In the genomic region with DNA sequence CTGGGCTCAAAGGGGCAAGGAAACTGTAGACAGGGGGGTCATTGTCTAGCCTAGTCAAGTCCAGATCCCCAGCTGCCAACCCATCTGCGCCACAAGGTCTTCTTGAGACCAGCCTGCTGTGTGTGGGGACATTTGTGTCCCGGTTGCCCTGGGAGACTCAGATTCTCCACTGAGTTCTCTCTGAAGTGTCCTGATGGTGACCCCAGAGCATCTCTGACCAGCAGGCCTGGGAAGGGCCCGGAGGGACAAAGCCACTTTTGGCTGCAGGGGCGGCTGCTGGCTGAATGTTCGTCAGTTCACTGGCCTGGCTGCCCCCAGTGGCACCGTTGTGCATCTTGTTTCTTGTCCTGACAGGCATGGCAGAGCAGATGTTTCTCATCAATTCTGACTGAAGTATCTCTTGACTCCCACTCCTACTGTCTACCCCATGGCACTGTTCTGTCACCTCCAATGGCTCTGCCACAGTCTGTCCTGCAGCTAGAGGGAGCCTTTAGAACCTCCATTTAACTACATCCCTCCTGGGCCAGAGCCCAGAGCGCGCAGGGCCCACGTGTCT, we compare ENCODE assay signal across 12 mouse cellular contexts. TPM values are rescaled to one million over a fixed set of nuclear protein-coding genes. Genes with fewer than 3 reads are reported as not detected.
A peak's percentile ranks its signal among the peaks of the same experiment; 100 is the strongest.
DNase-seq lines count a peak whose midpoint lies in the region; ATAC-seq and TF ChIP-seq lines count a peak whose summit lies in the region.
"Had no signal": no experiment of that assay in that cellular context is flagged by ENCODE, and none has a peak within 500 bp of the region (broad histone marks: within the 10 kb centered on the region; RNA-seq: fewer than 3 reads in every experiment).

No protein-coding gene starts in this region.

- no peak overlapping the region for H3K27ac ChIP-seq in kidney, postnatal 0 days
- no peak overlapping the region for H3K27ac ChIP-seq in heart, postnatal 0 days (ENCODE audit: low read depth)
- H3K27ac ChIP-seq: hindbrain, embryonic 14.5 days; limb, embryonic 13.5 days; neural tube, embryonic 12.5 days had no signal

- H3K4me1 ChIP-seq in kidney, postnatal 0 days (replicated peaks; ENCODE audit: insufficient read depth, low read length), result no peaks in the 10 kb centered on the region
- no peaks in the 10 kb centered on the region for H3K4me1 ChIP-seq in heart, postnatal 0 days (ENCODE audit: control insufficient read depth, insufficient read depth)
- H3K4me1 ChIP-seq: limb, embryonic 13.5 days had no signal

- H3K27me3 ChIP-seq in kidney, postnatal 0 days (ENCODE audit: insufficient read depth, low read length), result no peaks in the 10 kb centered on the region
- H3K27me3 ChIP-seq in heart, postnatal 0 days (ENCODE audit: control insufficient read depth, insufficient read depth, low read length), result no peaks in the 10 kb centered on the region
- H3K27me3 ChIP-seq: limb, embryonic 13.5 days; neural tube, embryonic 12.5 days had no signal

- no peak; the same call in 1 of the 2 replicates for ATAC-seq in kidney, postnatal 0 days (replicated peaks; ENCODE audit: low FRiP score, low read depth)
- ATAC-seq in heart, postnatal 0 days (ENCODE audit: insufficient read depth, low read depth), result no peak

- 53% methylated on average over 9 of the region's 9 CpGs for WGBS in kidney, postnatal 0 days
- WGBS in heart, postnatal 0 days, result 63% methylated on average over 9 of the region's 9 CpGs

- peak; percentile 21 for DNase-seq in cerebellum, adult 9-11 months
- DNase-seq in cerebellum, adult 11 months, result no peak
- DNase-seq in kidney, postnatal 0 days (ENCODE audit: low spot score), result peak; percentile 67
- DNase-seq in kidney, postnatal 14 days, result no peak
- DNase-seq in 416B (ENCODE audit: low read depth), result peak; percentile 15
- peak; percentile 20 for DNase-seq in heart, postnatal 0 days (ENCODE audit: low spot score)
- no peak for DNase-seq in ovary, postnatal 36 days (ENCODE audit: low spot score)
- DNase-seq in adrenal gland, adult 18-20 months (ENCODE audit: low spot score in 2 of 2), result no peak

- H3K9me3 ChIP-seq in kidney, postnatal 0 days (replicated peaks; ENCODE audit: low read length), result no peaks in the 10 kb centered on the region
- no peaks in the 10 kb centered on the region for H3K9me3 ChIP-seq in heart, postnatal 0 days (replicated peaks; ENCODE audit: control insufficient read depth, low read length)
- H3K9me3 ChIP-seq: forebrain, embryonic 10.5 days; neural tube, embryonic 12.5 days had no signal

- no peak overlapping the region for H3K9ac ChIP-seq in kidney, postnatal 0 days (ENCODE audit: low read depth, low read length)
- H3K9ac ChIP-seq in heart, postnatal 0 days (replicated peaks; ENCODE audit: low read depth, low read length), result no peak overlapping the region
- H3K9ac ChIP-seq: hindbrain, embryonic 14.5 days; limb, embryonic 13.5 days; neural tube, embryonic 12.5 days had no signal

- peak; percentile 53; the same call in 1 of the 2 replicates for TF ChIP-seq CTCF in kidney, postnatal 0 days (IDR thresholded peaks at IDR 0.05; ENCODE audit: low read depth)
- peak; percentile 47 for TF ChIP-seq CTCF in heart, postnatal 0 days (IDR thresholded peaks at IDR 0.05; ENCODE audit: low read depth)

- H3K4me2 ChIP-seq in kidney, postnatal 0 days (ENCODE audit: low read length), result no peak overlapping the region
- no peak overlapping the region for H3K4me2 ChIP-seq in heart, postnatal 0 days (ENCODE audit: low read depth, low read length)
- H3K4me2 ChIP-seq: hindbrain, embryonic 14.5 days; limb, embryonic 13.5 days; neural tube, embryonic 12.5 days had no signal

- no peaks in the 10 kb centered on the region for H3K36me3 ChIP-seq in kidney, postnatal 0 days (ENCODE audit: insufficient read depth, low read length)
- no peaks in the 10 kb centered on the region for H3K36me3 ChIP-seq in heart, postnatal 0 days (replicated peaks; ENCODE audit: control insufficient read depth, insufficient read depth, low read length)
- H3K36me3 ChIP-seq: forebrain, embryonic 10.5 days; limb, embryonic 13.5 days; neural tube, embryonic 12.5 days had no signal

- no peak overlapping the region for H3K4me3 ChIP-seq in kidney, postnatal 0 days (replicated peaks; ENCODE audit: low read depth, low read length)
- no peak overlapping the region for H3K4me3 ChIP-seq in heart, postnatal 0 days (ENCODE audit: low read depth, low read length)
- H3K4me3 ChIP-seq: forebrain, embryonic 10.5 days; limb, embryonic 13.5 days; neural tube, embryonic 12.5 days had no signal

- TF ChIP-seq EP300 in heart, postnatal 0 days (IDR thresholded peaks at IDR 0.05; ENCODE audit: low read depth), result no peak

RNA-seq across cellular contexts. Expression of gene Cbx7, which starts 9.5 kb away (rescaled TPM):
- 4.5 and 4.6 TPM in 2 replicates for polyA plus RNA-seq in kidney, postnatal 0 days (2015; fragmentation: Nextera tagmentation; extraction: Ambion mirVana)
- 0.50 and 2.1 TPM in 2 replicates for total RNA-seq in heart, postnatal 0 days (2014; rRNA removed; ENCODE audit: low replicate concordance)
- polyA plus RNA-seq in heart, postnatal 0 days (2015; fragmentation: Nextera tagmentation; extraction: Ambion mirVana), result 0.82 and 1.0 TPM in 2 replicates
- total RNA-seq in adrenal gland, adult 18-20 months (2021), result 10 to 100 TPM; 20.8 to 24.7 TPM

RNA-seq across cellular contexts. Expression of gene Pdgfb, which starts 53.3 kb away (rescaled TPM):
- 6.5 and 6.8 TPM in 2 replicates for polyA plus RNA-seq in kidney, postnatal 0 days (2015; fragmentation: Nextera tagmentation; extraction: Ambion mirVana)
- 32.2 and 33.7 TPM in 2 replicates for total RNA-seq in heart, postnatal 0 days (2014; rRNA removed; ENCODE audit: low replicate concordance)
- polyA plus RNA-seq in heart, postnatal 0 days (2015; fragmentation: Nextera tagmentation; extraction: Ambion mirVana), result 3.3 and 3.5 TPM in 2 replicates
- 10 to 100 TPM; 46.1 to 47.6 TPM for total RNA-seq in adrenal gland, adult 18-20 months (2021)

Comparison
In these comparisons a context has a peak if more than half of its experiments do, and no peak if none do; other contexts are left out.
1. DNase-seq: peak in cerebellum, adult 9-11 months (single experiment), kidney, postnatal 0 days (single experiment), 416B (single experiment) and heart, postnatal 0 days (single experiment); none in cerebellum, adult 11 months (single experiment), kidney, postnatal 14 days (single experiment), ovary, postnatal 36 days (single experiment) and adrenal gland, adult 18-20 months (0 of 2).